Mouse (Mus musculus): ENCODE measurements around the gene Nacc1.
"Not testable (repeated sequence)": the region's sequence is repeated elsewhere in the genome, so short reads cannot be mapped to it uniquely, and the experiment has no call there.

Nacc1 gene

DNA sequence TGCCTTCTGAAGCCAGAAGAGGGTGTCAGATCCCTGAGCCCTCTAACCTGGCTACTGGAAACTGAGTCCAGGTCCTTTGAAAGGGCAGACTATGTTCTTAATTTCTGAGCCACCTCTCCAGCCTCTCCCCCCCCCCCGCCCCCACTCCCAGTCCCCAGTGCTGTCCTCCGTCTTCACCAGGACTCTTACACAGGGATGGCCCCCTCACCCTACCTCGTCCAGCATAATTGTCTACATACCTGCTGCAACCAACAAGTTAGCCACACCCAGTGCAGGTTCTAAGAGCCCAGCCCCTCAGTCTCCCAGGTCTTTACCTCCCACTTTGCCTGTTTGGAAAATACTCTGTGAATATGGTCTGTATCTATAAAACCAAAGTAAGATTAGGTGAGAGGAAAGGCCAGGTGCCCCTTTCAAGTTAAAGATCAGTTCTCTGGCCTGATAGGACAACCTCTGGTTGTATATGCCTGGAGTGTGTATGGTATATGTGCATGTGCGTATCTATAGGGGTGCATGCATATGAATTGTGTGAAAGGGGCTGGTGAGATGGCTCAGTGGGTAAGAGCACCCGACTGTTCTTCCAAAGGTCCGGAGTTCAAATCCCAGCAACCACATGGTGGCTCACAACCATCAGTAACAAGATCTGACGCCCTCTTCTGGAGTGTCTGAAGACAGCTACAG is 46.9 kb downstream of the Nacc1 start:
- DNase-seq (ENCODE audit: low spot score in 2 of 2) = no peak

DNA sequence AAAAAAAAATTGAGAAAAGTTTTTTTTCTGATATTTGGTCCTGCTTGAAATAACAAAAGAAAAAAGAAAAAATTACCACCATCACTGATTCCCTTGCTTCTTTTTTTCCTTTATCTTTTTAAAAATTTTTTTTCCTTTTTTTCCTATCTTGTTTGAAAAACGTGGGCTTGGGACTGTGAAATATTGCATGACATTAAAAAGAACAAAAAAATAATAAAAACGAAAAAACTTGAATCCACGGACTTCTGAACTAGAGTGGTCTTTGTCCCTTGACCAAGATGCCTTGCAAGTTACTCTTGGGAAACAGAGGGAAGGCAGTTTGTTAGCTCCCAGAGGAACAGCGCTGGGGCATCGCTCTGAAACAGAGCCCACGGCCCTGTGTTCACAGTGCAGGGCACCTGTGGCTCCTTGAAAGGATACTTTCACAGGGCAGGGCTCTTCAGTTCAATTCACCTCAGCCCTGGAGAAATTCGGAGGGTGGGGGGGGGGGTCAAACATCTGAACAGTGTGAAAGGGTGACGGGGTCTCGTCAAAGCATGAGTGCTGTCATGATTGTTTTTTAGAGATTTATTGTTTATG is 47.6 kb downstream of the Nacc1 start:
- DNase-seq (ENCODE audit: low spot score in 2 of 2) = no peak

DNA sequence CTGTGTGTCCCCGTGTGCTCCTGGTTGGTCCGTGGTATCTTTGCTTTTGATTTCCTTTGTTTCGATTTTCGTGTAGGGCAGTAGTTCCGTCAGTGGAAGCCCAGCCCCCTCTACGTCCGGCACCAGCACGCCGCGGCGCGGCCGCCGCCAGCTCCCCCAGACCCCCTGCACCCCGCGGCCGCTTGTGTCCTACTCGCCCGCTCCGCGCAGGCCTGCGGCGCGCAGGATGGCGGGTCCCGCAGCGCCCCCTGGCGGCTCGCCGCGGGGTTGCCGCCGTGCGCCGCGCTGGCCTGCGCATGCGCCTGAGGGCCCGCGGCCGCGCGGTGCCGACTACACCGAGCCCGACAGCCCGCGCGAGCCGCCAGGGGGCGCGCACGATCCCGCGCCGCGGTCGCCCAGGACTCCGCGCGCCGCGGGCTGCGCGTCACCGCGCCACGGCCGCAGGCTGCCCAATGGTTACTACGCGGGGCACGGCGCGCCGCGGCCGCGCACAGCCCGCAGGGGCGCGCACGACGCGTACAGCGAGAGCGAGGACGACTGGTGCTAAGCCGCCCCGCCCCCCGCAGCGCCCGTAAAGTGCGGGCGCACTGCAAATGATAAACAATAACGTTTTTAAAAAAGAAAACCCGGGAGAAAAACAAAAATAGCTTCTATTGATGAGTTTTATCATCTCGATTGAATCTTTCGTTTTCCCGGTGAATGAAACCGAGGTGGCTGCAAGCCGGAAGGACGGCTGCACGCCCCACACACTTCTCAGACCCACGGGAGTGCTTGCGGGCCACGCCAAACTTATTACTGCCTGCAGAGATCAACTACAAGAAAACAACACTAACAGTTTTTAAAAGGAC is 48.3 kb downstream of the Nacc1 start:
- DNase-seq (ENCODE audit: low spot score in 2 of 2) = peak; percentile 78 to 93

DNA sequence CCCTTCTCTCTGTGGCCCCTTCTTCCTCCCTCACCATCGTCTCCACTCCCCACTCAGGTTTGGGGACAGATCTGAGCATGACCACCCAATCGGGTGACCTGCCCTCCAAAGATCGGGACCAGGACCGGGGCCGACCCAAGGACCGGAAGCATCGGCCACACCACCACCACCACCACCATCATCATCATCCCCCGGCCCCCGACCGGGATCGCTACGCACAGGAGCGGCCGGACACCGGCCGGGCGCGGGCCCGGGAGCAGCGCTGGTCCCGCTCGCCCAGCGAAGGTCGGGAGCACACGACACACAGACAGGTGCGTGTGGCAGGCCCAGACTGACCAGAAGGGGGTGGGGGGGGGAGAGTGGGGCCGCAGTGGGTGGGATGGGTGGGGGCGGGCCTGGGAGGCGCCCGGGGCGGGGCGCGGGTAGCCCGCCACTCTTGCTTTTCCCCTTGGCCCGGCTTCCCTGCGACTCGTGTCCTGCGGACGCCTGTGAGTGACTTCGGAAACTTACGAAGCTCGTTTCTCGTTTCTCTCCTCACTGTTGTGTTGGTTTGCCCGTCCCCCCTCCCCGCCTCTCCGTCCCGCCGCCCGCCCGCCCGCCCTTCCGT is 49.0 kb downstream of the Nacc1 start:
- DNase-seq (ENCODE audit: low spot score in 2 of 2) = no peak

DNA sequence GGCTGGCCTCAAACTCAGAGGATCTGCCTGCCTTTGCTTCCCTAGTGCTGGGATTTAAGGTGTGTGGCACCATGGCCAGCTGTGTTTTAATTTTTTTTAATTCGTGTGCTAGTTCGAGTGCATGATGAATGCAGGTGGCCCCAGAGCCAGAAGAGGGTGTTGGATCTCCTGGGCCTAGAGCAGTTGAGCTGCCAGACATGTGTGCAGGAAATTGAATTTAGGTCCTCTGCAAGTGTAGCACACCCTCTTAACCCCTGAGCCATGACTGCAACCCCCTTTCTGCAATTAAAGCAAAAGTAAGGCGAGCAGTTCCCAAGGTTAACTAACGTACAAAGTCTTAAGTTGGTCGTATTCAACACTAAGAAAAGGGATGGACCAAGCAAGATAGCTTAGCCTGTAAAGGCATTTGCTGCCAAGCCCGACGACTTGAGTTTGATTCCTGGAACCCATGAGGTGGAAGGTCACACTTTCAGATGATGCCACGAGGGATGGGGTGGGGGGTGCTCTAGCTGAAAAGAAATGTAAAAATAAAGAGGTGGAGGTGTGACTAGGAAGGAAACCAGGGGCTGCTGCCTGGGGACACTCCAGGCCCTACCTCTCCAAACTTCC is 49.6 kb downstream of the Nacc1 start:
- no peak for DNase-seq (ENCODE audit: low spot score in 2 of 2)

- DNase-seq (ENCODE audit: low spot score in 2 of 2) = no peak
These were observed 51.5 kb downstream of the Nacc1 start for GRCm38 (mm10) chr8:84636051-84636691.

DNA sequence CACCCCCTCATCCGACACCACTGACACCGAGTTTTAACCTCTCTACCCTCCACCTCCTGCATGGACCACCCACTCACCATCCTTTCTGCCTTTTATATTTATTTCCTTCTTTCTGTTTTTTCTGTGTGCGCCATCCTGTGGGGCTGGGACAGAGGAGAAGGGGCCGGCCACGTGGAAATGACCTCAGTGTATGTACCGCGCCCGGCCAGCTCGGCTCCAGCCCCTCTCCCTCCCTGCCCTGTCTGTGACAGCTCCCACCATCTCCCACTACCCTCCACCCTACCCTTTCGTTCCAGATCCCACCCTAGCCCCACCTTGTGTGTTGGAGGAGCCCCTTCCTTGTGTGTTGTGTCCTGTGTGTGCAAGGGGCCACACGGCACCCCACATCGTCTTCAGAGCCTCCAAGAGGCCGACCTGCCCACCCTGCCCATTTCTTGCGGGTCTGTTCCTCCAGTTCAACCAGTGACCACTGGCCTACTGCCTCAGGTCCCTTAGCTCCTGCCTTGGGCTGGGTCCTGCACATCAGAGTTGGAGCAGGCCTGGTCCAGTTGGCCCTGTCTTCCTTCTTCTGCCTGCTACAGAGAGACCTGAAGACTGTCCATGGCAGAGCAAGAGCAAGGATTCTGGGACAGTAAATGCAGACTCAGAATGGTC is 52.1 kb downstream of the Nacc1 start:
- DNase-seq (ENCODE audit: low spot score in 2 of 2) = no peak

- DNase-seq (ENCODE audit: low spot score in 2 of 2) = peak in 1 of 2 experiments; percentile 21
These were observed 52.8 kb downstream of the Nacc1 start for GRCm38 (mm10) chr8:84634849-84635304.

GRCm38 (mm10) chr8:84633841-84634584 is 53.6 kb downstream of the Nacc1 start:
- DNase-seq (ENCODE audit: low spot score in 2 of 2) = no peak

- no peak for DNase-seq (ENCODE audit: low spot score in 2 of 2)
These were observed 55.8 kb downstream of the Nacc1 start for GRCm38 (mm10) chr8:84631813-84632212.

DNA sequence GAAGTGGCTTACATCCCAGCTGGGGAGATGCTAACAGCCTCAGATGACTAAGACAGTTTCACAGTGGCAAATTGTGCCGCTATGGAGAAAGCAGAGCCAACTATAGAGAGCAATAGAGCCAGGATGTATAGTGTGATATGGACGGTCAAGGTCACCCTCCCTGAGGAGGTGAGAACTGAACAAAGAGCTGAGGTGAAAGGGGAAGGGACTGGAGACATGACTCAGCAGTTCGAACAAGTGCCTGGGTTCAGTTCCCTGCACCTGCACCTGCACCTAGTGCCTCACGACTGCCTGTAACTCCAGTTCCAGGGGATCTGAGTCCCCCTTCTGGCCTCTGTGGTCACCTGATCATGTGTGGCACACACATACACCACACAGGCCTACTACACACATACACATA is 57.5 kb downstream of the Nacc1 start:
- DNase-seq (ENCODE audit: low spot score in 2 of 2) = no peak

- DNase-seq (ENCODE audit: low spot score in 2 of 2) = no peak
These were observed 58.1 kb downstream of the Nacc1 start for GRCm38 (mm10) chr8:84629586-84629985.

DNA sequence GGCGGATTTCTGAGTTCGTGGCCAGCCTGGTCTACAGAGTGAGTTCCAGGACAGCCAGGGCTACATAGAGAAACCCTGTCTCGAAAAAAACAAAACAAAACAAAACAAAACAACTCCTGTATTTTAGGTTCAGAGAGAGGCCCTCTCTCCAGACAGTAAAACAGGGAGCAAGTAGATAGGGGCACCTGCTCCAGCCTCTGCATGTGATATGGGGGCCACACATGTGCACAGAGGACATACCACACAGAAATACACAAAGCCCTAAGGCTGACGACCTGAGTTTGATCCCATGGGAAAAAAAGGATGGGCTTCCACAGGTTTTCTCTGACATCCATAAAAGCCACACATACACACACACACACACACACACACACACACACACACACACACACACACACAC is 64.2 kb downstream of the Nacc1 start:
- DNase-seq (ENCODE audit: low spot score in 2 of 2) = not testable (repeated sequence)

GRCm38 (mm10) chr8:84621102-84621625 is 66.5 kb downstream of the Nacc1 start:
- DNase-seq (ENCODE audit: low spot score in 2 of 2) = no peak

All from left cerebral cortex, adult 9 months (tissue).